Mouse (Mus musculus) forebrain, embryonic 16.5 days (tissue): ENCODE results near the gene Cyp24a1. TPM values are rescaled to one million over a fixed set of nuclear protein-coding genes. Genes with fewer than 3 reads are reported as not detected.
"Not testable (repeated sequence)": the region's sequence is repeated elsewhere in the genome, so short reads cannot be mapped to it uniquely, and the experiment has no call there.

Experiments used
- ATAC-seq: fragments of 200-750 bp; cut with Nextera tagmentation; 2 replicates; pipeline ENCODE4 v1.8.0; 2017; ENCODE audit warnings: mild to moderate bottlenecking, moderate library complexity
- H3K27ac ChIP-seq: fragments of 300-500 bp; sonication (generic); 2 replicates; pipeline ENCODE4 v1.5.1; 2014; ENCODE audit warnings: low read length, control low read depth
- H3K27me3 ChIP-seq: fragments of 300-500 bp; sonication (generic); replicated peaks from 2 replicates; pipeline ENCODE4 v1.6.1; 2014; ENCODE audit warnings: low read length; ENCODE audit not compliant: control insufficient read depth, insufficient read depth
- H3K36me3 ChIP-seq: fragments of 300-500 bp; sonication (generic); 2 replicates; pipeline ENCODE4 v1.6.1; 2014; ENCODE audit not compliant: control insufficient read depth, insufficient read depth
- H3K4me1 ChIP-seq: fragments of 300-500 bp; sonication (generic); replicated peaks from 2 replicates; pipeline ENCODE4 v1.6.1; 2014; ENCODE audit warnings: low read length; ENCODE audit not compliant: control insufficient read depth, insufficient read depth
- H3K4me2 ChIP-seq: fragments of 300-500 bp; sonication (generic); 2 replicates; pipeline ENCODE4 v1.6.1; 2014; ENCODE audit warnings: mild to moderate bottlenecking, low read length, control low read depth
- H3K4me3 ChIP-seq: fragments of 300-500 bp; sonication (generic); replicated peaks from 2 replicates; pipeline ENCODE4 v1.5.1; 2014; ENCODE audit warnings: mild to moderate bottlenecking, low read length, control low read depth
- H3K9ac ChIP-seq: fragments of 300-500 bp; sonication (generic); replicated peaks from 2 replicates; pipeline ENCODE4 v1.6.1; 2014; ENCODE audit warnings: low read depth, low read length, control low read depth
- H3K9me3 ChIP-seq: fragments of 300-500 bp; sonication (generic); 2 replicates; pipeline ENCODE4 v1.6.1; 2016; ENCODE audit warnings: low read length; ENCODE audit not compliant: control insufficient read depth
- WGBS: fragments of 180-500 bp; shearing (Covaris S2); extraction: QIAGEN DNeasy Blood & Tissue Kit; methylation state at CpG from one replicate; pipeline ENCODE4 v1.1.7; 2014; 5-methylcytosine and 5-hydroxymethylcytosine counted together
- polyA plus RNA-seq: library from polyadenylated mRNA; unstranded; fragments of >200 nt; fragmentation: Nextera tagmentation; extraction: Ambion mirVana; gene quantifications from 2 replicates; pipeline ENCODE4 v1.2.1, GENCODE M21; 2015

The Cyp24a1 gene
- polyA plus RNA-seq, 1 experiment from 2014 or later: 0.11 TPM

GRCm38 (mm10) chr2:170459805-170460204 is 37.1 kb downstream of the Cyp24a1 start:
- no peak overlapping the region for H3K27ac ChIP-seq
- WGBS: 49% methylated on average over 9 of the region's 9 CpGs
- no peak for ATAC-seq

GRCm38 (mm10) chr2:170459183-170459582 is 37.8 kb downstream of the Cyp24a1 start:
- no peak for ATAC-seq
- H3K4me2 ChIP-seq: no peak overlapping the region
- H3K4me3 ChIP-seq: no peak overlapping the region
- H3K9me3 ChIP-seq: no peaks in the 10 kb centered on the region
- no peak overlapping the region for H3K27ac ChIP-seq
- H3K9ac ChIP-seq: no peak overlapping the region
- WGBS: 73% methylated on average over 10 of the region's 10 CpGs
- H3K36me3 ChIP-seq: no peaks in the 10 kb centered on the region
- H3K27me3 ChIP-seq: no peaks in the 10 kb centered on the region
- H3K4me1 ChIP-seq: no peaks in the 10 kb centered on the region

More at GRCm38 (mm10) chr2:170459805-170460204, 37.1 kb downstream of the Cyp24a1 start:
- Histone ChIP-seq H3K36me3 (no peaks in the 10 kb centered on the region), H3K4me1 (no peaks in the 10 kb centered on the region), H3K27me3 (no peaks in the 10 kb centered on the region), H3K4me3 (no peak overlapping the region), H3K9ac (no peak overlapping the region), H3K4me2 (no peak overlapping the region), H3K9me3 (no peaks in the 10 kb centered on the region)

- H3K4me3 ChIP-seq, ATAC-seq, H3K9ac ChIP-seq, H3K4me2 ChIP-seq, H3K4me1 ChIP-seq, H3K9me3 ChIP-seq, H3K27me3 ChIP-seq, H3K27ac ChIP-seq, H3K36me3 ChIP-seq: not testable (repeated sequence)
- 78% methylated on average over 3 of the region's 4 CpGs for WGBS
These were observed 43.1 kb downstream of the Cyp24a1 start for GRCm38 (mm10) chr2:170453809-170454208.

- Histone ChIP-seq H3K27me3 (no peaks in the 10 kb centered on the region), H3K9me3 (no peaks in the 10 kb centered on the region; the same call in 1 of the 2 replicates), H3K4me2 (no peak overlapping the region), H3K9ac (no peak overlapping the region), H3K27ac (no peak overlapping the region), H3K4me1 (peaks cover 4% of the 10 kb centered on the region; the same call in 1 of the 2 replicates), H3K4me3 (no peak overlapping the region), H3K36me3 (no peaks in the 10 kb centered on the region)
- WGBS: 8% methylated on average over 9 of the region's 9 CpGs
- peak; percentile 75 for ATAC-seq
These were observed 46.0 kb downstream of the Cyp24a1 start for GRCm38 (mm10) chr2:170450933-170451332.

GRCm38 (mm10) chr2:170447651-170448050 is 49.3 kb downstream of the Cyp24a1 start:
- Histone ChIP-seq H3K36me3 (no peaks in the 10 kb centered on the region), H3K4me1 (peaks cover 4% of the 10 kb centered on the region; the same call in 1 of the 2 replicates), H3K27ac (no peak overlapping the region), H3K9ac (no peak overlapping the region; the same call in 1 of the 2 replicates), H3K9me3 (no peaks in the 10 kb centered on the region; the same call in 1 of the 2 replicates), H3K4me2 (no peak overlapping the region), H3K4me3 (no peak overlapping the region), H3K27me3 (no peaks in the 10 kb centered on the region)
- 50% methylated on average over 10 of the region's 10 CpGs for WGBS
- no peak for ATAC-seq

- Histone ChIP-seq H3K36me3 (no peaks in the 10 kb centered on the region), H3K27ac (no peak overlapping the region; the same call in 1 of the 2 replicates), H3K27me3 (no peaks in the 10 kb centered on the region), H3K9me3 (no peaks in the 10 kb centered on the region; the same call in 1 of the 2 replicates), H3K4me1 (peaks cover 4% of the 10 kb centered on the region; the same call in 1 of the 2 replicates), H3K4me3 (no peak overlapping the region), H3K4me2 (no peak overlapping the region), H3K9ac (no peak overlapping the region)
- ATAC-seq: no peak
- WGBS: 33% methylated on average over 5 of the region's 5 CpGs
These were observed 50.0 kb downstream of the Cyp24a1 start for GRCm38 (mm10) chr2:170446843-170447383.

DNA sequence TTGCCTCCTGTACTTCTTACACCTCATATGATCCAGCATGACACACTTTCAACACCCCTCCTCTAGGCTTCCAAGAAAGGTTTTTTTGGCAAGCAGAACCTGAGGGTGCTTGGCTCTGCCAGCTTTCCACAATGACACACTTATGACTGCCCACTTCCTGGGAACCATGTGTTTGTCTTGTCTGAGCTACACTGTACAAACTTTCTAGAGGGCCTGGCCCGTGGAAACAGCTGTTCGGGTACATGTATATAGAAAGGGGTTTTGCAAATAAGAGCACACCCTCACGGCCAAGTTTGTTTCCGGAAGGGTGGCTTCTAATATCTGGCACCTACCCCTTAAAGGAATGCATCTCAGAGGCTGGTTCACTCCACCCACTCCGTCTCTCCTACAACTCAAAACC is 51.1 kb downstream of the Cyp24a1 start:
- H3K27ac ChIP-seq: no peak overlapping the region
- H3K9ac ChIP-seq: no peak overlapping the region
- no peak overlapping the region for H3K4me2 ChIP-seq
- H3K4me1 ChIP-seq: peaks cover 4% of the 10 kb centered on the region; the same call in 1 of the 2 replicates
- no peak overlapping the region for H3K4me3 ChIP-seq
- ATAC-seq: no peak
- 86% methylated on average over 5 of the region's 5 CpGs for WGBS
- no peaks in the 10 kb centered on the region; the same call in 1 of the 2 replicates for H3K9me3 ChIP-seq
- no peaks in the 10 kb centered on the region for H3K27me3 ChIP-seq
- no peaks in the 10 kb centered on the region for H3K36me3 ChIP-seq

- 86% methylated on average over 3 of the region's 3 CpGs for WGBS
These were observed 54.4 kb downstream of the Cyp24a1 start for GRCm38 (mm10) chr2:170442535-170442934.

DNA sequence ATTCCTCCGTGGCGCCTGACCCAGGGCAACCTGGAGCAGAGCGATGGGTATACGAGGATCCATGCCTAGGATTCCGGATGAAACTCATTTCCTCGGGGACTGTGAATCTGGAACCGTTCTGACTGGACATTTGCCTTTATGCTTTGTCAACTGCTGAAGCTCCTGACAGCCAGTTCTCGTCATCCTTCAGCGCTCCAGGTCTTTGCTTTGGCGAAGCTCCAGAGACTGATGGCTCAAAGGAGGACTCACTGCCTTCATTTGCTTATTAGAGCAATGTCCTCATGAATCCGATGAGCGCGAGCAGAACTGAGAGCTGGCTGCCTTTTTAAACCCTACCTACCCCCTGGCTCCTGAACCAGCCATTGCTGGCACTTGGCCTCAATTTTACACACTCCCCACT is 58.2 kb downstream of the Cyp24a1 start:
- WGBS: 42% methylated on average over 13 of the region's 13 CpGs
- H3K9ac ChIP-seq: no peak overlapping the region

More at GRCm38 (mm10) chr2:170442535-170442934, 54.4 kb downstream of the Cyp24a1 start:
- Histone ChIP-seq H3K36me3 (no peaks in the 10 kb centered on the region), H3K9ac (no peak overlapping the region), H3K27ac (no peak overlapping the region), H3K27me3 (no peaks in the 10 kb centered on the region), H3K4me1 (peaks cover 4% of the 10 kb centered on the region; the same call in 1 of the 2 replicates), H3K9me3 (no peaks in the 10 kb centered on the region), H3K4me2 (no peak overlapping the region), H3K4me3 (no peak overlapping the region)
- ATAC-seq: no peak

More for the DNA sequence above, 58.2 kb downstream of the Cyp24a1 start:
- no peak for ATAC-seq
- no peak overlapping the region for H3K4me3 ChIP-seq
- no peaks in the 10 kb centered on the region for H3K27me3 ChIP-seq
- no peak overlapping the region for H3K27ac ChIP-seq
- no peaks in the 10 kb centered on the region for H3K9me3 ChIP-seq
- H3K4me2 ChIP-seq: no peak overlapping the region; the same call in 1 of the 2 replicates
- H3K4me1 ChIP-seq: 0 out of 2 replicates have a peak, but pooled peaks cover 2% of the 10 kb centered on the region
- H3K36me3 ChIP-seq: no peaks in the 10 kb centered on the region
